Comparison of ENCODE assay signal across 8 mouse cellular contexts in the genomic region with DNA sequence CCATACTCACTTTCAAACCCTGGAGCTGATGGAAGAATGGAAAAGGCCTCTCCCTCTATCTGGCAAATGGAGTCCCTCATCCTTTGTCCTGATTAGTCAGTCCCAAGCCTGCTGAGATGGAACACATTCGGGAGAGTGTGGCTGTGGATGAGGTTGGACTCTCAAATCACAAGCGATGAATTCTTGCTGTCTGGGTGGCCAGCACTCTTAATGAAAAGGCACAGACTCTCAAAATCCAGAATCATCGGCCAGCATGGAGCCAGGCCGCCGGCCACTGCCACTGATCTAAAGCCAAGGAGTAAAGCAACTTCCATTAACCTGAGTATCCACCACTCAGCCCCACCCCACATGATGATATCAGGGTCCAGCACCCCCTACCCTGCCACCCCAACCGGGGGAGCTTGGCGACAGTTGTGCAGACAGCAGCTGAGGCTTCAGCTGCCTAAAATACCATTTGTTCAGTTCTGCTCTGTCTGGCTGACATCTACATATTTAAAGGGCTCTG. TPM values are rescaled to one million over a fixed set of nuclear protein-coding genes. Genes with fewer than 3 reads are reported as not detected.
DNase-seq lines count a peak whose midpoint lies in the region; ATAC-seq and TF ChIP-seq lines count a peak whose summit lies in the region.

No protein-coding gene starts in this region.

- H3K27ac ChIP-seq in liver, embryonic 13.5 days = peak overlapping the region; percentile 31; the same call in 1 of the 2 replicates
- no peak overlapping the region for H3K27ac ChIP-seq in liver, embryonic 11.5 days (ENCODE audit: low read depth, low read length)
- peak overlapping the region; percentile 99 for H3K27ac ChIP-seq in embryonic facial prominence, embryonic 12.5 days
- H3K27ac ChIP-seq in hindbrain, embryonic 13.5 days = peak overlapping the region; percentile 99
- peak overlapping the region; percentile 94 for H3K27ac ChIP-seq in midbrain, postnatal 0 days (ENCODE audit: low read depth, low read length)

- no peaks in the 10 kb centered on the region for H3K9me3 ChIP-seq in liver, embryonic 13.5 days (replicated peaks)
- H3K9me3 ChIP-seq in liver, embryonic 11.5 days (ENCODE audit: control insufficient read depth, low read length) = no peaks in the 10 kb centered on the region
- H3K9me3 ChIP-seq in embryonic facial prominence, embryonic 12.5 days = no peaks in the 10 kb centered on the region
- H3K9me3 ChIP-seq in hindbrain, embryonic 13.5 days = no peaks in the 10 kb centered on the region
- no peaks in the 10 kb centered on the region for H3K9me3 ChIP-seq in midbrain, postnatal 0 days (ENCODE audit: low read length)

- TF ChIP-seq CTCF in midbrain, postnatal 0 days (IDR thresholded peaks at IDR 0.05) = no peak

- no peaks in the 10 kb centered on the region for H3K36me3 ChIP-seq in liver, embryonic 13.5 days
- H3K36me3 ChIP-seq in liver, embryonic 11.5 days (ENCODE audit: control insufficient read depth, insufficient read depth, low read length) = no peaks in the 10 kb centered on the region
- no peaks in the 10 kb centered on the region for H3K36me3 ChIP-seq in embryonic facial prominence, embryonic 12.5 days
- H3K36me3 ChIP-seq in hindbrain, embryonic 13.5 days = no peaks in the 10 kb centered on the region
- no peaks in the 10 kb centered on the region for H3K36me3 ChIP-seq in midbrain, postnatal 0 days (ENCODE audit: insufficient read depth, low read length)

- H3K27me3 ChIP-seq in liver, embryonic 13.5 days = no peaks in the 10 kb centered on the region
- no peaks in the 10 kb centered on the region for H3K27me3 ChIP-seq in liver, embryonic 11.5 days (replicated peaks; ENCODE audit: control insufficient read depth, insufficient read depth, low read length)
- no peaks in the 10 kb centered on the region for H3K27me3 ChIP-seq in embryonic facial prominence, embryonic 12.5 days
- H3K27me3 ChIP-seq in hindbrain, embryonic 13.5 days = no peaks in the 10 kb centered on the region
- no peaks in the 10 kb centered on the region for H3K27me3 ChIP-seq in midbrain, postnatal 0 days (ENCODE audit: insufficient read depth, low read length)

- DNase-seq in liver, embryonic 13.5 days = no peak
- no peak for DNase-seq in liver, embryonic 11.5 days (ENCODE audit: low spot score)
- no peak for DNase-seq in midbrain, postnatal 0 days (ENCODE audit: low spot score)
- no peak for DNase-seq in frontal cortex, adult 2 months (ENCODE audit: extremely low spot score in 1 of 2, low spot score in 1 of 2)

- ATAC-seq in liver, embryonic 13.5 days (ENCODE audit: low read depth) = no peak
- no peak for ATAC-seq in liver, embryonic 11.5 days (replicated peaks; ENCODE audit: low FRiP score)
- no peak for ATAC-seq in embryonic facial prominence, embryonic 12.5 days (ENCODE audit: insufficient number of reproducible peaks, insufficient read depth, low FRiP score, low TSS enrichment)
- no peak for ATAC-seq in hindbrain, embryonic 13.5 days (ENCODE audit: low FRiP score)
- ATAC-seq in midbrain, postnatal 0 days (ENCODE audit: low FRiP score) = no peak
- no peak for ATAC-seq in monocyte, adult 5-6 weeks (replicated peaks; ENCODE audit: insufficient number of reproducible peaks, low FRiP score, low TSS enrichment, poor library complexity, severe bottlenecking)
- ATAC-seq in activated CD4-positive, CD25-positive, alpha-beta regulatory T cell, adult 4 months = no peak

- no peak overlapping the region for H3K9ac ChIP-seq in liver, embryonic 13.5 days
- H3K9ac ChIP-seq in liver, embryonic 11.5 days (ENCODE audit: low read depth, low read length) = no peak overlapping the region; the same call in 1 of the 2 replicates
- no peak overlapping the region for H3K9ac ChIP-seq in embryonic facial prominence, embryonic 12.5 days
- H3K9ac ChIP-seq in hindbrain, embryonic 13.5 days = peak overlapping the region; percentile 72
- peak overlapping the region; percentile 48 for H3K9ac ChIP-seq in midbrain, postnatal 0 days (replicated peaks; ENCODE audit: low read length, poor library complexity, severe bottlenecking)

- peaks cover 65% of the 10 kb centered on the region for H3K4me1 ChIP-seq in liver, embryonic 13.5 days (replicated peaks)
- H3K4me1 ChIP-seq in liver, embryonic 11.5 days (replicated peaks; ENCODE audit: control insufficient read depth, insufficient read depth, low read length) = peaks cover 49% of the 10 kb centered on the region
- H3K4me1 ChIP-seq in embryonic facial prominence, embryonic 12.5 days = peaks cover 72% of the 10 kb centered on the region
- H3K4me1 ChIP-seq in hindbrain, embryonic 13.5 days (replicated peaks) = peaks cover 69% of the 10 kb centered on the region
- peaks cover 37% of the 10 kb centered on the region for H3K4me1 ChIP-seq in midbrain, postnatal 0 days (ENCODE audit: insufficient read depth, low read length)

- H3K4me3 ChIP-seq in liver, embryonic 13.5 days (replicated peaks) = no peak overlapping the region
- no peak overlapping the region for H3K4me3 ChIP-seq in liver, embryonic 11.5 days (ENCODE audit: low read depth, low read length)
- no peak overlapping the region for H3K4me3 ChIP-seq in embryonic facial prominence, embryonic 12.5 days
- no peak overlapping the region for H3K4me3 ChIP-seq in hindbrain, embryonic 13.5 days
- no peak overlapping the region for H3K4me3 ChIP-seq in midbrain, postnatal 0 days (ENCODE audit: low read depth, low read length)

- WGBS in liver, embryonic 13.5 days (ENCODE audit: insufficient replicate concordance) = 76% methylated on average over 7 of the region's 7 CpGs
- WGBS in liver, embryonic 11.5 days = 69% methylated on average over 7 of the region's 7 CpGs
- WGBS in embryonic facial prominence, embryonic 12.5 days = 54% methylated on average over 7 of the region's 7 CpGs
- WGBS in hindbrain, embryonic 13.5 days = 31% methylated on average over 7 of the region's 7 CpGs
- 14% methylated on average over 7 of the region's 7 CpGs for WGBS in midbrain, postnatal 0 days

- H3K4me2 ChIP-seq in liver, embryonic 13.5 days = no peak overlapping the region
- H3K4me2 ChIP-seq in liver, embryonic 11.5 days = no peak overlapping the region
- H3K4me2 ChIP-seq in embryonic facial prominence, embryonic 12.5 days (replicated peaks) = no peak overlapping the region
- peak overlapping the region; percentile 65 for H3K4me2 ChIP-seq in hindbrain, embryonic 13.5 days
- H3K4me2 ChIP-seq in midbrain, postnatal 0 days (ENCODE audit: low read depth, low read length, poor library complexity, severe bottlenecking) = peak overlapping the region; percentile 46; the same call in 1 of the 2 replicates

RNA-seq across cellular contexts. Expression of gene Irf2bpl, which starts 13.2 kb away (rescaled TPM):
- 2.8 and 3.0 TPM in 2 replicates for polyA plus RNA-seq in liver, embryonic 13.5 days (2015; fragmentation: Nextera tagmentation; extraction: Ambion mirVana)
- polyA plus RNA-seq in liver, embryonic 11.5 days (2014; fragmentation: Nextera tagmentation; extraction: Ambion mirVana) = 9.7 and 9.8 TPM in 2 replicates
- polyA plus RNA-seq in embryonic facial prominence, embryonic 12.5 days (2016; fragmentation: Nextera tagmentation; extraction: Ambion mirVana) = 53.9 and 59.2 TPM in 2 replicates
- 66.4 and 70.0 TPM in 2 replicates for polyA plus RNA-seq in hindbrain, embryonic 13.5 days (2015; fragmentation: Nextera tagmentation; extraction: Ambion mirVana)
- total RNA-seq in midbrain, postnatal 0 days (2014; rRNA removed) = 171 and 191 TPM in 2 replicates
- polyA plus RNA-seq in midbrain, postnatal 0 days (2015; fragmentation: Nextera tagmentation; extraction: Ambion mirVana) = 74.2 and 86.2 TPM in 2 replicates
- 15.1 to 32.7 TPM (median 18.2 TPM) in 3 replicates for total RNA-seq in monocyte, adult 5-6 weeks (2017)
- 48.5 and 50.2 TPM in 2 replicates for polyA plus RNA-seq in frontal cortex, adult 2 months (2012; rRNA removed)
- 10 to 100 TPM in 1 of 2 experiments, 1 to 10 TPM in 1; 8.6 to 13.6 TPM for polyA plus RNA-seq in activated CD4-positive, CD25-positive, alpha-beta regulatory T cell, adult 4 months (2017; shearing (Covaris generic))

RNA-seq across cellular contexts. Expression of gene Cipc, which starts 49.0 kb away (rescaled TPM):
- 11.6 and 13.6 TPM in 2 replicates for polyA plus RNA-seq in liver, embryonic 13.5 days (2015; fragmentation: Nextera tagmentation; extraction: Ambion mirVana)
- 23.8 and 28.1 TPM in 2 replicates for polyA plus RNA-seq in liver, embryonic 11.5 days (2014; fragmentation: Nextera tagmentation; extraction: Ambion mirVana)
- 29.2 and 31.9 TPM in 2 replicates for polyA plus RNA-seq in embryonic facial prominence, embryonic 12.5 days (2016; fragmentation: Nextera tagmentation; extraction: Ambion mirVana)
- 44.1 and 45.4 TPM in 2 replicates for polyA plus RNA-seq in hindbrain, embryonic 13.5 days (2015; fragmentation: Nextera tagmentation; extraction: Ambion mirVana)
- total RNA-seq in midbrain, postnatal 0 days (2014; rRNA removed) = 65.7 and 77.5 TPM in 2 replicates
- 34.6 and 37.6 TPM in 2 replicates for polyA plus RNA-seq in midbrain, postnatal 0 days (2015; fragmentation: Nextera tagmentation; extraction: Ambion mirVana)
- 25.1 to 34.7 TPM (median 25.9 TPM) in 3 replicates for total RNA-seq in monocyte, adult 5-6 weeks (2017)
- polyA plus RNA-seq in frontal cortex, adult 2 months (2012; rRNA removed) = 76.1 and 78.2 TPM in 2 replicates
- polyA plus RNA-seq in activated CD4-positive, CD25-positive, alpha-beta regulatory T cell, adult 4 months (2017; shearing (Covaris generic)) = 10 to 100 TPM; 19.8 to 20.1 TPM

Comparison
In these comparisons a context has a peak if more than half of its experiments do, and no peak if none do; other contexts are left out.
1. H3K4me2 ChIP-seq: peak in hindbrain, embryonic 13.5 days (single experiment) and midbrain, postnatal 0 days (single experiment); none in liver, embryonic 13.5 days (single experiment), liver, embryonic 11.5 days (single experiment) and embryonic facial prominence, embryonic 12.5 days (single experiment).
2. H3K9ac ChIP-seq: peak in hindbrain, embryonic 13.5 days (single experiment) and midbrain, postnatal 0 days (single experiment); none in liver, embryonic 13.5 days (single experiment), liver, embryonic 11.5 days (single experiment) and embryonic facial prominence, embryonic 12.5 days (single experiment).